Mouse (Mus musculus) gastrocnemius, postnatal 10 days (tissue): Measurements from ENCODE around the gene Vps35. TPM values are rescaled to one million over a fixed set of nuclear protein-coding genes. Genes with fewer than 3 reads are reported as not detected.
A peak's percentile ranks its signal among the peaks of the same experiment; 100 is the strongest.

ENCODE experiments used
- DNase-seq: peaks from one replicate; pipeline ENCODE4 v3.0.0; 2021; ENCODE audit warnings: mixed read lengths
- long read RNA-seq, 2 experiments: library from polyadenylated mRNA; stranded (forward); transcript quantifications; one replicate each; pipeline ENCODE4 v2.0.0; 2021
- total RNA-seq, 2 experiments: library from RNA; stranded (reverse); gene quantifications; 2 replicates each; pipeline ENCODE4 v1.2.3; 2021

The Vps35 gene
- 10 to 100 TPM; 57.9 to 59.7 TPM for total RNA-seq
- long read RNA-seq, experiment 1, transcript Vps35-201 (17 exons, 3,474 nt) = major isoform, 135 of 144 reads
- long read RNA-seq, experiment 1, partial matches to known transcripts = 6 of 144 reads
- long read RNA-seq, experiment 1, other reads (novel, unspliced or antisense) = 3 of 144 reads
- long read RNA-seq, experiment 2, transcript Vps35-201 (17 exons, 3,474 nt) = major isoform, 101 of 110 reads
- long read RNA-seq, experiment 2, partial matches to known transcripts = 5 of 110 reads
- long read RNA-seq, experiment 2, other reads (novel, unspliced or antisense) = 4 of 110 reads

- peak; percentile 97 for DNase-seq
Observed at GRCm38 (mm10) chr8:85299434-85300077, at the start of gene Vps35, which contains the start of gene Orc6. Vps35 (minus strand) TSS chr8:85299802. Orc6 (plus strand) TSS chr8:85299632.

- no peak for DNase-seq
Observed at GRCm38 (mm10) chr8:85339871-85340573, 40.4 kb upstream of the Vps35 start.

GRCm38 (mm10) chr8:85337681-85338080 is 38.1 kb upstream of the Vps35 start:
- no peak for DNase-seq

GRCm38 (mm10) chr8:85336211-85336933 is 36.8 kb upstream of the Vps35 start:
- no peak for DNase-seq

- no peak for DNase-seq
Observed at GRCm38 (mm10) chr8:85335105-85335504, 35.5 kb upstream of the Vps35 start.

- no peak for DNase-seq
Observed at GRCm38 (mm10) chr8:85329506-85329905, 29.9 kb upstream of the Vps35 start.

- no peak for DNase-seq
Observed at GRCm38 (mm10) chr8:85327036-85327435, 27.4 kb upstream of the Vps35 start.

- no peak for DNase-seq
Observed at GRCm38 (mm10) chr8:85323084-85323483, 23.5 kb upstream of the Vps35 start.

- DNase-seq = no peak
Observed at GRCm38 (mm10) chr8:85321981-85322380, 22.4 kb upstream of the Vps35 start.

GRCm38 (mm10) chr8:85318534-85318933 is 18.9 kb upstream of the Vps35 start:
- no peak for DNase-seq

- DNase-seq = no peak
Observed at GRCm38 (mm10) chr8:85313036-85313435, 13.4 kb upstream of the Vps35 start.

GRCm38 (mm10) chr8:85311743-85312142 is 12.1 kb upstream of the Vps35 start:
- DNase-seq = no peak

- DNase-seq = no peak
Observed at GRCm38 (mm10) chr8:85308564-85308963, 9.0 kb upstream of the Vps35 start.

- DNase-seq = no peak
Observed at GRCm38 (mm10) chr8:85303531-85303930, 3.9 kb upstream of the Vps35 start.

GRCm38 (mm10) chr8:85302931-85303330 is 3.3 kb upstream of the Vps35 start:
- DNase-seq = no peak

GRCm38 (mm10) chr8:85301941-85302340 is 2.3 kb upstream of the Vps35 start:
- no peak for DNase-seq

- DNase-seq = no peak
Observed at GRCm38 (mm10) chr8:85298600-85299433, 785 bp downstream of the Vps35 start.

- DNase-seq = no peak
Observed at GRCm38 (mm10) chr8:85286846-85287245, 12.8 kb downstream of the Vps35 start.

GRCm38 (mm10) chr8:85227297-85227696 is 72.3 kb downstream of the Vps35 start:
- no peak for DNase-seq

GRCm38 (mm10) chr8:85225688-85226087 is 73.9 kb downstream of the Vps35 start, which contains the start of gene Olfr371:
Olfr371 (plus strand) TSS chr8:85225988.
- no peak for DNase-seq

GRCm38 (mm10) chr8:85220992-85221391 is 78.6 kb downstream of the Vps35 start:
- no peak for DNase-seq

- no peak for DNase-seq
Observed at GRCm38 (mm10) chr8:85220220-85220619, 79.4 kb downstream of the Vps35 start.
